ENCODE assay signal across 9 mouse cellular contexts in genomic region chr15:98512799-98513321, GRCm38 (mm10). TPM values are rescaled to one million over a fixed set of nuclear protein-coding genes. Genes with fewer than 3 reads are reported as not detected.
DNase-seq lines count a peak whose midpoint lies in the region; ATAC-seq and TF ChIP-seq lines count a peak whose summit lies in the region.
"Had no signal": no experiment of that assay in that cellular context is flagged by ENCODE, and none has a peak within 500 bp of the region (broad histone marks: within the 10 kb centered on the region; RNA-seq: fewer than 3 reads in every experiment).

No protein-coding gene starts in this region.

- no peak for TF ChIP-seq RAD21 in CH12.LX (IDR thresholded peaks at IDR 0.05; ENCODE audit: low read depth, low read length)

- H3K79me2 ChIP-seq in CH12.LX (replicated peaks; ENCODE audit: control insufficient read depth, extremely low read depth, insufficient read depth, poor library complexity, severe bottlenecking): no peaks in the 10 kb centered on the region

- no peak for TF ChIP-seq CTCF in CH12.LX (conservative IDR thresholded peaks at IDR 0.05 in 1 of 2, IDR thresholded peaks at IDR 0.05 in 1 of 2; ENCODE audit: low read depth in 2 of 2, low read length in 2 of 2)

- no peak overlapping the region for H3K9ac ChIP-seq in CH12.LX (ENCODE audit: insufficient read depth, low read depth)
- no peak overlapping the region for H3K9ac ChIP-seq in embryonic facial prominence, embryonic 15.5 days
- H3K9ac ChIP-seq: neural tube, embryonic 12.5 days had no signal

- no peak for ATAC-seq in embryonic facial prominence, embryonic 15.5 days (ENCODE audit: insufficient number of reproducible peaks, low FRiP score, low TSS enrichment, low read depth)

- peaks cover 6 to 48% of the 10 kb centered on the region in 2 experiments; a peak in 2 of 4 replicates for H3K4me1 ChIP-seq in CH12.LX (ENCODE audit: control insufficient read depth in 1 of 2, insufficient read depth in 2 of 2)
- peaks cover 10% of the 10 kb centered on the region for H3K4me1 ChIP-seq in embryonic facial prominence, embryonic 15.5 days

- H3K36me3 ChIP-seq in CH12.LX (replicated peaks in 1 of 2; ENCODE audit: control insufficient read depth in 1 of 2, insufficient read depth in 1 of 2, low read length in 1 of 2): peaks cover 3 to 10% of the 10 kb centered on the region in 2 experiments
- peaks cover 4% of the 10 kb centered on the region; the same call in 1 of the 2 replicates for H3K36me3 ChIP-seq in embryonic facial prominence, embryonic 15.5 days

- H3K4me2 ChIP-seq in CH12.LX (ENCODE audit: insufficient read depth, low read depth, poor library complexity, severe bottlenecking): peak overlapping the region; percentile 94
- H3K4me2 ChIP-seq in embryonic facial prominence, embryonic 15.5 days (replicated peaks): no peak overlapping the region
- H3K4me2 ChIP-seq: neural tube, embryonic 12.5 days had no signal

- TF ChIP-seq EP300 in CH12.LX (IDR thresholded peaks at IDR 0.05; ENCODE audit: low read length): peak; percentile 86

- peak; percentile 44 for TF ChIP-seq POLR2A in CH12.LX (IDR thresholded peaks at IDR 0.05; ENCODE audit: low read depth, low read length)

- H3K27ac ChIP-seq in CH12.LX (ENCODE audit: insufficient read depth, low read depth): peak overlapping the region; percentile 88
- peak overlapping the region; percentile 68 for H3K27ac ChIP-seq in embryonic facial prominence, embryonic 15.5 days (replicated peaks)
- H3K27ac ChIP-seq: neural tube, embryonic 12.5 days had no signal

- dilution Hi-C loops in CH12.LX (cut with MboI; ENCODE audit: extremely low pct_ligation_motif_present, extremely low pct_unique_long_range_greater_than_20kb, low sequenced_read_pairs): no loop called here

- peaks cover 7% of the 10 kb centered on the region for H3K9me3 ChIP-seq in CH12.LX (replicated peaks; ENCODE audit: low read length)
- H3K9me3 ChIP-seq in embryonic facial prominence, embryonic 15.5 days (replicated peaks): no peaks in the 10 kb centered on the region
- H3K9me3 ChIP-seq: neural tube, embryonic 12.5 days had no signal

- in situ Hi-C loops in CH12.LX (cut with MboI; ENCODE audit: low pct_ligation_motif_present, low pct_unique_long_range_greater_than_20kb, low sequenced_read_pairs): loop anchor here (5.0 kb wide), 1 partner anchor 104 kb away; no protein-coding TSS in a partner anchor

- peak overlapping the region in 2 of 3 experiments; percentile 21 to 25 for H3K4me3 ChIP-seq in CH12.LX (replicated peaks in 1 of 3; ENCODE audit: low read depth in 2 of 3, low read length in 2 of 3, poor library complexity in 1 of 3)
- no peak overlapping the region for H3K4me3 ChIP-seq in embryonic facial prominence, embryonic 15.5 days (replicated peaks)
- H3K4me3 ChIP-seq: neural tube, embryonic 12.5 days had no signal

- peak; percentile 49 for DNase-seq in cerebellum, adult 11-12 months
- DNase-seq in cerebellum, postnatal 4 days (ENCODE audit: low spot score in 2 of 2): no peak
- peak; percentile 78 for DNase-seq in CH12.LX (ENCODE audit: extremely low read depth)
- DNase-seq in induced T-regulatory cell, adult 2 months (ENCODE audit: low read depth): peak; percentile 49
- peak; percentile 72 for DNase-seq in lung, postnatal 36 days
- no peak for DNase-seq in retina, embryonic 14.5 days (ENCODE audit: low spot score)
- DNase-seq in layer of hippocampus, adult 18-20 months (ENCODE audit: low spot score in 2 of 2): no peak

- 35% methylated on average over 17 of the region's 17 CpGs for WGBS in embryonic facial prominence, embryonic 15.5 days

- no peaks in the 10 kb centered on the region for H3K27me3 ChIP-seq in CH12.LX (replicated peaks)
- H3K27me3 ChIP-seq in embryonic facial prominence, embryonic 15.5 days: no peaks in the 10 kb centered on the region
- H3K27me3 ChIP-seq: neural tube, embryonic 12.5 days had no signal

TF ChIP-seq in CH12.LX, 34 proteins besides CTCF, POLR2A, EP300 and RAD21 (continues in another document):
- TF ChIP-seq PAX5 (IDR thresholded peaks at IDR 0.05; ENCODE audit: low read length) (no peak), ZMIZ1 (IDR thresholded peaks at IDR 0.05; ENCODE audit: low read depth, low read length) (0 out of 2 replicates have a peak, but pooled peaks have one; percentile 26), NELFE (IDR thresholded peaks at IDR 0.05; ENCODE audit: low read depth, low read length) (no peak), USF2 (conservative IDR thresholded peaks at IDR 0.05; ENCODE audit: low read depth, low read length) (no peak), ETS1 (conservative IDR thresholded peaks at IDR 0.05; ENCODE audit: low read depth, low read length) (peak; percentile 94), ZC3H11A (IDR thresholded peaks at IDR 0.05; ENCODE audit: low read depth, low read length) (no peak), JUN (IDR thresholded peaks at IDR 0.05; ENCODE audit: insufficient read depth, low read depth, low read length) (peak; percentile 63; the same call in 1 of the 2 replicates), TBP (conservative IDR thresholded peaks at IDR 0.05; ENCODE audit: low read depth, low read length) (0 out of 2 replicates have a peak, but pooled peaks have one; percentile 43), ELF1 (IDR thresholded peaks at IDR 0.05; ENCODE audit: low read depth, low read length) (no peak), MAFK (IDR thresholded peaks at IDR 0.05; ENCODE audit: insufficient replicate concordance, low read length) (no peak), UBTF (IDR thresholded peaks at IDR 0.05; ENCODE audit: low read depth, low read length) (no peak), IRF4 (IDR thresholded peaks at IDR 0.05; ENCODE audit: low read depth, low read length) (peak; percentile 91), MAZ (IDR thresholded peaks at IDR 0.05; ENCODE audit: low read depth, low read length) (no peak), SIN3A (IDR thresholded peaks at IDR 0.05; ENCODE audit: low read length) (peak; percentile 80), NRF1 (IDR thresholded peaks at IDR 0.05; ENCODE audit: low read depth, low read length) (no peak), MYC (IDR thresholded peaks at IDR 0.05; ENCODE audit: low read depth, low read length) (no peak; the same call in 1 of the 2 replicates), KAT2A (IDR thresholded peaks at IDR 0.05; ENCODE audit: insufficient replicate concordance, low read length) (no peak), GABPA (IDR thresholded peaks at IDR 0.05; ENCODE audit: insufficient replicate concordance, low read depth, low read length) (no peak), CHD2 (IDR thresholded peaks at IDR 0.05; ENCODE audit: low read length) (peak; percentile 74; the same call in 1 of the 2 replicates), CHD1 (IDR thresholded peaks at IDR 0.05; ENCODE audit: low read depth, low read length) (no peak), MAX (IDR thresholded peaks at IDR 0.05; ENCODE audit: low read length) (peak; percentile 25; the same call in 1 of the 2 replicates), JUND (conservative IDR thresholded peaks at IDR 0.05; ENCODE audit: low read depth, low read length) (peak; percentile 34), SMC3 (IDR thresholded peaks at IDR 0.05; ENCODE audit: low read depth, low read length) (no peak), ZNF384 (IDR thresholded peaks at IDR 0.05; ENCODE audit: low read depth, low read length) (peak; percentile 97), MEF2A (IDR thresholded peaks at IDR 0.05; ENCODE audit: borderline replicate concordance, low read depth, low read length) (peak; percentile 85), BHLHE40 (IDR thresholded peaks at IDR 0.05; ENCODE audit: low read depth, low read length) (peak; percentile 99), POLR2AphosphoS2 (IDR thresholded peaks at IDR 0.05; ENCODE audit: low read depth, low read length) (no peak), MXI1 (IDR thresholded peaks at IDR 0.05; ENCODE audit: low read depth, low read length) (no peak; the same call in 1 of the 2 replicates), HCFC1 (IDR thresholded peaks at IDR 0.05; ENCODE audit: low read depth, low read length) (no peak), ZKSCAN1 (IDR thresholded peaks at IDR 0.05; ENCODE audit: borderline replicate concordance, low read depth, low read length) (no peak), TCF12 (IDR thresholded peaks at IDR 0.05; ENCODE audit: low read depth, low read length) (peak; percentile 76), E2F4 (IDR thresholded peaks at IDR 0.05; ENCODE audit: insufficient replicate concordance, low read depth, low read length) (no peak)

RNA-seq across cellular contexts. Expression of gene Olfr279, which starts 20.7 kb away (rescaled TPM):
- total RNA-seq in CH12.LX (2012; rRNA removed): not detected in 2 replicates
- total RNA-seq in CH12.LX (2014; rRNA removed): not detected in 2 replicates
- polyA plus RNA-seq in CH12.LX (2012; ENCODE audit: insufficient read length, low read depth): 0.07 TPM in 1 of 2 replicates, not detected in the other
- polyA plus RNA-seq in embryonic facial prominence, embryonic 15.5 days (2015; fragmentation: Nextera tagmentation; extraction: Ambion mirVana): 0.03 TPM in 1 of 2 replicates, not detected in the other
- not detected for total RNA-seq in layer of hippocampus, adult 18-20 months (2021)
- polyA plus RNA-seq: neural tube, embryonic 12.5 days had no signal

RNA-seq across cellular contexts. Expression of gene Kansl2, which starts 21.2 kb away (rescaled TPM):
- total RNA-seq in CH12.LX (2012; rRNA removed) (59.6 and 84.7 TPM in 2 replicates), CH12.LX (2014; rRNA removed) (101 and 103 TPM in 2 replicates)
- 111 and 125 TPM in 2 replicates for polyA plus RNA-seq in CH12.LX (2012; ENCODE audit: insufficient read length, low read depth)
- polyA plus RNA-seq in embryonic facial prominence, embryonic 15.5 days (2015; fragmentation: Nextera tagmentation; extraction: Ambion mirVana): 99.6 and 101 TPM in 2 replicates
- 10 to 100 TPM; 54.3 to 56.3 TPM for total RNA-seq in layer of hippocampus, adult 18-20 months (2021)

RNA-seq across cellular contexts. Expression of gene Lalba, which starts 30.3 kb away (rescaled TPM):
- total RNA-seq in CH12.LX (2012; rRNA removed) (not detected in 2 replicates), CH12.LX (2014; rRNA removed) (not detected in 2 replicates)
- polyA plus RNA-seq in CH12.LX (2012; ENCODE audit: insufficient read length, low read depth): not detected in 2 replicates
- polyA plus RNA-seq in embryonic facial prominence, embryonic 15.5 days (2015; fragmentation: Nextera tagmentation; extraction: Ambion mirVana): not detected in 2 replicates
- not detected for total RNA-seq in layer of hippocampus, adult 18-20 months (2021)
- polyA plus RNA-seq: neural tube, embryonic 12.5 days had no signal

RNA-seq across cellular contexts. Expression of gene OR5BS1P, which starts 43.2 kb away (rescaled TPM):
- not detected in 2 replicates for total RNA-seq in CH12.LX (2012; rRNA removed)
- total RNA-seq in CH12.LX (2014; rRNA removed): not detected in 2 replicates
- not detected in 2 replicates for polyA plus RNA-seq in CH12.LX (2012; ENCODE audit: insufficient read length, low read depth)
- not detected in 2 replicates for polyA plus RNA-seq in embryonic facial prominence, embryonic 15.5 days (2015; fragmentation: Nextera tagmentation; extraction: Ambion mirVana)
- not detected for total RNA-seq in layer of hippocampus, adult 18-20 months (2021)
- polyA plus RNA-seq: neural tube, embryonic 12.5 days had no signal

RNA-seq across cellular contexts. Expression of gene Ccnt1, which starts 57.9 kb away (rescaled TPM):
- total RNA-seq in CH12.LX (2012; rRNA removed) (36.8 and 42.1 TPM in 2 replicates), CH12.LX (2014; rRNA removed) (38.1 and 41.3 TPM in 2 replicates)
- polyA plus RNA-seq in CH12.LX (2012; ENCODE audit: insufficient read length, low read depth): 62.1 and 73.3 TPM in 2 replicates
- 54.7 and 57.5 TPM in 2 replicates for polyA plus RNA-seq in embryonic facial prominence, embryonic 15.5 days (2015; fragmentation: Nextera tagmentation; extraction: Ambion mirVana)
- 10 to 100 TPM; 39.6 to 43.9 TPM for total RNA-seq in layer of hippocampus, adult 18-20 months (2021)

Comparison
In these comparisons a context has a peak if more than half of its experiments do, and no peak if none do; other contexts are left out.
1. DNase-seq: peak in cerebellum, adult 11-12 months (single experiment), CH12.LX (single experiment), induced T-regulatory cell, adult 2 months (single experiment) and lung, postnatal 36 days (single experiment); none in cerebellum, postnatal 4 days (0 of 2), retina, embryonic 14.5 days (single experiment) and layer of hippocampus, adult 18-20 months (0 of 2).